Mouse (Mus musculus) ES-E14 (cell line): ENCODE measurements at regions not wholly inside any gene's neighbourhood (a gene's known extent, or its start where the extent isn't known, plus 50 kb on each side); places are given as distances from the start of the nearest gene placed in this dataset.

Experiments used
- DNase-seq: peaks from one replicate; pipeline ENCODE4 v3.0.0-alpha.2; 2013; ENCODE audit warnings: low read depth, low spot score
- H3K27ac ChIP-seq: 2 replicates; pipeline ENCODE4 v1.5.1; 2012; ENCODE audit warnings: low read depth, mild to moderate bottlenecking, low read length, moderate library complexity, mixed read lengths; ENCODE audit not compliant: poor library complexity, insufficient read depth, severe bottlenecking
- H3K36me3 ChIP-seq: 2 replicates; pipeline ENCODE4 v1.6.1; 2012; ENCODE audit warnings: mild to moderate bottlenecking, low read length, moderate library complexity, mixed read lengths; ENCODE audit not compliant: control insufficient read depth, poor library complexity, insufficient read depth, severe bottlenecking
- H3K4me1 ChIP-seq, 2 experiments: fragments of 150-350 bp in 1 of 2; sonication (generic) in 1 of 2; 2 replicates each; pipeline ENCODE4 v1.6.1; 2012; ENCODE audit warnings: low read length in 2 of 2, mild to moderate bottlenecking in 1 of 2, mixed read lengths in 1 of 2; ENCODE audit not compliant: control insufficient read depth in 2 of 2, insufficient read depth in 2 of 2, poor library complexity in 1 of 2
- H3K4me3 ChIP-seq, 2 experiments: fragments of 150-350 bp in 1 of 2; sonication (generic) in 1 of 2; 2 replicates each; pipeline ENCODE4 v1.5.1; 2012; ENCODE audit warnings: low read length in 2 of 2, low read depth in 1 of 2, mild to moderate bottlenecking in 1 of 2, mixed read lengths in 1 of 2; ENCODE audit not compliant: insufficient read depth in 1 of 2, poor library complexity in 1 of 2, severe bottlenecking in 1 of 2
- H3K9ac ChIP-seq: 2 replicates; pipeline ENCODE4 v1.6.1; 2012; ENCODE audit warnings: low read depth, mild to moderate bottlenecking, low read length, mixed read lengths; ENCODE audit not compliant: poor library complexity, insufficient read depth, severe bottlenecking
- H3K9me3 ChIP-seq: fragments of 150-350 bp; sonication (generic); 2 replicates; pipeline ENCODE4 v1.6.1; 2012; ENCODE audit warnings: low read depth, mild to moderate bottlenecking, low read length; ENCODE audit not compliant: control insufficient read depth, insufficient read depth
- CHD2 ChIP-seq: IDR thresholded peaks from 2 replicates; pipeline ENCODE4 v1.6.1; 2014; ENCODE audit warnings: mild to moderate bottlenecking, low read depth, low read length, inconsistent platforms
- HCFC1 ChIP-seq: IDR thresholded peaks from 2 replicates; pipeline ENCODE4 v1.6.1; 2012; ENCODE audit warnings: low read length, inconsistent platforms, borderline replicate concordance; ENCODE audit not compliant: insufficient read depth
- MAFK ChIP-seq: IDR thresholded peaks from 2 replicates; pipeline ENCODE4 v1.6.1; 2014; ENCODE audit warnings: mild to moderate bottlenecking, low read depth, low read length, inconsistent platforms; ENCODE audit not compliant: insufficient read depth
- ZC3H11A ChIP-seq: IDR thresholded peaks from 2 replicates; pipeline ENCODE4 v1.6.1; 2012; ENCODE audit warnings: low read depth, mild to moderate bottlenecking, inconsistent platforms, low read length, borderline replicate concordance
- ZNF384 ChIP-seq: IDR thresholded peaks from 2 replicates; pipeline ENCODE4 v1.6.1; 2012; ENCODE audit warnings: low read depth, low read length, inconsistent platforms
- in situ Hi-C, 2 experiments: fragments of 600-800 bp; cut with MboI; formaldehyde crosslinking; loops; one replicate each; pipeline ENCODE4 v1.15.1; 2025; ENCODE audit warnings: low sequenced_read_pairs in 2 of 2, inconsistent platforms in 1 of 2; ENCODE audit not compliant: unreplicated experiment in 2 of 2

DNA sequence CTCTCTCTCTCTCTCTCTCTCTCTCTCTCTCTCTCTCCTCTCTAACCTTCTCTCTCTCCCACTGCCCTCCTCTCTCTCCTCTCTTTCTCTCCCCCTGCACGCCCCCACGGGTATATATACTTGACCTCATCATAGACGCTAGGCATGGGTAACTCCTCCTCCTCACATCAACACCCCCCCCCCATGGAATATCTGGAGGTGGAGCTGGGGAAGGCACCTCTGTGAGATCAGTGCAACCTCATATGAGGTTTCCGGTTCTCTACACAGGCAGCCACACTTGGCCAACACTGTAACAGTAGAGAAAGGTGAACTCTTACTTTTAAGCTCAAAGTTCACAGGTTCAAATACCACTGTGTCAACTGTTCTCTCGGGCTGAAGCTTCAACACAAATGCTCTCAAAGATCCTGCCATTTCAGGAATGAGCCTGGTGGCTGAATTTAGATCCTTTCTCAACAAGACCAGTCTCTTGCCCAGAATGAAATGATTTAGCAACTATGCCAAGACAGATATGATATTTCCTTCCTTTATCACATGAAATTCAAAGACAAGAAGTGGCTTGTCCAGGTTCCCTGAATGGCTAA lies 172.1 kb upstream of the Bcl6 start:
- Histone ChIP-seq H3K4me3 (no peak overlapping the region), H3K36me3 (no peaks in the 10 kb centered on the region), H3K9ac (no peak overlapping the region), H3K4me1 (no peaks in the 10 kb centered on the region), H3K27ac (no peak overlapping the region), H3K9me3 (no peaks in the 10 kb centered on the region)
- in situ Hi-C loops: no loop called here
- DNase-seq: no peak
- TF ChIP-seq MAFK (no peak), ZC3H11A (no peak), CHD2 (no peak), ZNF384 (no peak), HCFC1 (no peak)

DNA sequence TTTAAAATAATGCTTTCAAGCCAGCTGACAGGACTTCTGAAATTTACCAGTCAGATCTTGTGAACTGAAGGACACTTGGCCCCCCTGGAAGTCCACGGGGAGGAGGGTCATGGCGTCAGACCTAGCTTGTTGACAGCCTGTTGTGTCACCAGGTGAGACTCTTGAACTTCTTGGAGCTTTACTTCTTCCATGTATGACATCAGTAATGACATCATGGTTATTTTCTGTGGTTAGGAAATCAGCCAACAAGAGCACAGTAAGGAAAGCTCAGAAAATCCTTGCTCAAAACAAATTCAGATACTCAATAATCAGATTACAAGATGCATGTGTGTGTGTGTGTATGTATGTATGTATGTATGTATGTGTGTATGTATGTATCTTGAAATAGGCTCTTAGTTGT lies 170.7 kb upstream of the Bcl6 start:
- H3K9me3 ChIP-seq: no peaks in the 10 kb centered on the region
- no peak overlapping the region for H3K4me3 ChIP-seq
- in situ Hi-C loops: no loop called here
- no peak overlapping the region for H3K9ac ChIP-seq
- TF ChIP-seq MAFK: no peak
- no peak for TF ChIP-seq CHD2
- TF ChIP-seq ZNF384: no peak
- no peak for TF ChIP-seq ZC3H11A
- no peak for TF ChIP-seq HCFC1
- H3K27ac ChIP-seq: no peak overlapping the region
- H3K36me3 ChIP-seq: no peaks in the 10 kb centered on the region
- H3K4me1 ChIP-seq: no peaks in the 10 kb centered on the region
- no peak for DNase-seq

DNA sequence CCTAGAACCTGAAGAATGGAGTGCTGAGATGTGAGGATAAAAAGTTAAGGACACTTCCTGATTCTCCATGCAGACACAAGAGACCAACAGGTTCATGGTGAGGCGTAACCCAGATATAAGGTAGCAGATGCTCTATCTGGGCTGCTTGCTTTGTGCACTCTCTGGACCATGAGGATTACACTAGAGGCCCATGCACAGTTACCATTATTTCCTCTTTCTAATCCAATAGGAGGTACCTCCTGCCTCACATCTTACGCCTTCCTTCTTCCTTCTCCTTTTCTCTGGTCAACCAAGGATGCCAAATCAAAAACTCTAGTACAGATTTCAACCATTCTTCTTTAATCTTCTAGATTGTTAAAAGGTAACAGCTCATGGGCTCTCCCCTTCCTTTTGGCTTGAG lies 169.1 kb upstream of the Bcl6 start:
- no peak for TF ChIP-seq ZNF384
- no peak for TF ChIP-seq CHD2
- TF ChIP-seq HCFC1: no peak
- no peak for TF ChIP-seq ZC3H11A
- no peak for TF ChIP-seq MAFK
- Histone ChIP-seq H3K9me3 (no peaks in the 10 kb centered on the region), H3K36me3 (no peaks in the 10 kb centered on the region), H3K4me3 (no peak overlapping the region), H3K27ac (no peak overlapping the region), H3K4me1 (no peaks in the 10 kb centered on the region), H3K9ac (no peak overlapping the region)
- in situ Hi-C loops: no loop called here
- no peak for DNase-seq

DNA sequence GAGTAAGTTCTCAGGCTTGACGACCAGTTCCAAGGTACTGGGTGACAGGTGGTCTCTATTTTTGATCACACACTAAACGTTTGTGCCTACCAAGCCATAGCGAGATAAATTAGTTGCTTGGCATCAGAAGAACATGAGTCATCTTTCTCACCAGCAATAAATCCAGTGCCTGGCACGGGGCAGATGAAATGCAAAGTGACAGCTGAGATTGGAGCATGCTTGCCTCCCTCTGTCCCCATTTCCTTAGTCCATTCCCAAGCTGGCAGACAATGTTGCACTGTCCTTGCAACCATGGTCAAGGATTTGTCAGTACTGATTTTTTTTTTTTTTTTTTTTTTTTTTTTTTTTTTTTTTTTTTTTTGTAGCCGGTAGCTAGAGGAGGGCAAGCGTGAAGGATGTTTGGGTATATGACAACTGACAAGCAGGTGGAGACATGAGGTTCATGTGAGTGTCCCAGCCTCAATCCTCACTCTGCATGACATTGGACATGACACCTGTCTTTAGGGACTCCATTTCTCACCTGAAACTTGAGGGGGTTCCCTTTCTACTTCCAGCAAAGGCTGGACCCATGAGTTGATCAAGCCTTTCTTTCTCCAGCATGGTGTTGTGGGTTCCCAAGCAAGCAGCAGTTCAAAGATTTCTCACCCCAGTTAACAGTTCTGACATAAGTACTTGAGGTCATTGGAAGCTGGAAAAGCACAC lies 168.2 kb upstream of the Bcl6 start:
- in situ Hi-C loops: no loop called here
- H3K4me3 ChIP-seq: no peak overlapping the region
- no peak for DNase-seq
- H3K9me3 ChIP-seq: no peaks in the 10 kb centered on the region
- H3K9ac ChIP-seq: no peak overlapping the region
- TF ChIP-seq ZNF384 (peak; percentile 69), MAFK (no peak)
- no peak overlapping the region for H3K27ac ChIP-seq
- H3K36me3 ChIP-seq: no peaks in the 10 kb centered on the region
- H3K4me1 ChIP-seq: no peaks in the 10 kb centered on the region

DNA sequence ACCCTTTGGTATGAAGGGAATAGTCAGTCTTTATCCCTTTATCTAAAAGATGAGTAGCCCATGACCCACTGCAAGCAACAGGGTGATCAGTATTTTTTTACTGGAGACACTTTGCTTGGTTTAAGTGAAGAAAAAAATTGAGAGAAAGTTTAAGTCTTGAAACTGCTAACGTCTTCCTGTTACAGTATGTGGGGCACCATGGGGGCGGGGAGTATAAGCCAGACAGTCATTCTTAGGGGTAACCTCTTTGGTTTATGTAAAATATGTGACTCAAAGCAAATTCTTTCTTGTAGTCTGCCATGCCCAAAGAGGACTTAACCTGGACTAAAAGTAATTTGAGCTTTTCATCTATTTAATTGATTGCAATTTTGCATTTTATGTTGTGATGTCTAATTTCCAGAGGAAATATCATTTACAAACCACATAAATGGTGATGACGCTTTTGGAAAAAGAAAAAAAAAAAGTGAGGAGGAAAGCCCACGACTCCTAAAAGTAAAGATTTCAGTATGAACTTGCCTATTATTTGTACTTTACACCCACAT lies 166.2 kb upstream of the Bcl6 start:
- Histone ChIP-seq H3K4me3 (no peak overlapping the region), H3K27ac (no peak overlapping the region), H3K4me1 (no peaks in the 10 kb centered on the region), H3K9me3 (no peaks in the 10 kb centered on the region), H3K9ac (no peak overlapping the region), H3K36me3 (no peaks in the 10 kb centered on the region)
- in situ Hi-C loops: no loop called here
- TF ChIP-seq MAFK (no peak), ZC3H11A (no peak), ZNF384 (no peak), HCFC1 (no peak)
- no peak for DNase-seq
